Mouse (Mus musculus) lung, postnatal 25 days (tissue): Measurements from ENCODE around the gene Golga2.

Experiments
- DNase-seq: peaks from one replicate; pipeline ENCODE4 v3.0.0; 2022; ENCODE audit warnings: low spot score

Golga2 gene

GRCm38 (mm10) chr2:32317791-32318417 is 30.7 kb downstream of the Golga2 start:
- DNase-seq, result peak; percentile 69

GRCm38 (mm10) chr2:32318709-32319585 is 31.8 kb downstream of the Golga2 start:
- no peak for DNase-seq

- no peak for DNase-seq
Measured at GRCm38 (mm10) chr2:32319586-32320580, 32.7 kb downstream of the Golga2 start.

GRCm38 (mm10) chr2:32320721-32321120 is 33.5 kb downstream of the Golga2 start:
- DNase-seq, result no peak

GRCm38 (mm10) chr2:32321591-32322298 is 34.6 kb downstream of the Golga2 start:
- no peak for DNase-seq

GRCm38 (mm10) chr2:32322754-32323741 is 35.9 kb downstream of the Golga2 start:
- no peak for DNase-seq

GRCm38 (mm10) chr2:32324322-32324721 is 37.1 kb downstream of the Golga2 start:
- DNase-seq, result no peak

GRCm38 (mm10) chr2:32325342-32325741 is 38.2 kb downstream of the Golga2 start:
- DNase-seq, result peak; percentile 40

GRCm38 (mm10) chr2:32327200-32327599 is 40.0 kb downstream of the Golga2 start:
- no peak for DNase-seq

GRCm38 (mm10) chr2:32328911-32329460 is 41.8 kb downstream of the Golga2 start:
- DNase-seq, result no peak

GRCm38 (mm10) chr2:32329531-32329930 is 42.3 kb downstream of the Golga2 start:
- DNase-seq, result no peak

- no peak for DNase-seq
Measured at GRCm38 (mm10) chr2:32332159-32332558, 45.0 kb downstream of the Golga2 start.

- no peak for DNase-seq
Measured at GRCm38 (mm10) chr2:32335888-32336287, 48.7 kb downstream of the Golga2 start.

GRCm38 (mm10) chr2:32339912-32340642 is 52.9 kb downstream of the Golga2 start:
- DNase-seq, result no peak

GRCm38 (mm10) chr2:32340836-32341633 is 53.9 kb downstream of the Golga2 start:
- DNase-seq, result no peak

- no peak for DNase-seq
Measured at GRCm38 (mm10) chr2:32341634-32341939, 54.4 kb downstream of the Golga2 start.

- no peak for DNase-seq
Measured at GRCm38 (mm10) chr2:32342039-32342438, 54.9 kb downstream of the Golga2 start.

- peak; percentile 42 for DNase-seq
Measured at GRCm38 (mm10) chr2:32342539-32343350, 55.6 kb downstream of the Golga2 start.
